Mouse (Mus musculus) right cerebral cortex, adult 2 months (tissue): ENCODE measurements around the gene Nomo1.
A peak's percentile ranks its signal among the peaks of the same experiment; 100 is the strongest.

ENCODE experiments used
- DNase-seq, 2 experiments: peaks; one replicate each; pipeline ENCODE4 v3.0.0; 2021 to 2022; ENCODE audit warnings: low spot score in 2 of 2

The Nomo1 gene

DNA sequence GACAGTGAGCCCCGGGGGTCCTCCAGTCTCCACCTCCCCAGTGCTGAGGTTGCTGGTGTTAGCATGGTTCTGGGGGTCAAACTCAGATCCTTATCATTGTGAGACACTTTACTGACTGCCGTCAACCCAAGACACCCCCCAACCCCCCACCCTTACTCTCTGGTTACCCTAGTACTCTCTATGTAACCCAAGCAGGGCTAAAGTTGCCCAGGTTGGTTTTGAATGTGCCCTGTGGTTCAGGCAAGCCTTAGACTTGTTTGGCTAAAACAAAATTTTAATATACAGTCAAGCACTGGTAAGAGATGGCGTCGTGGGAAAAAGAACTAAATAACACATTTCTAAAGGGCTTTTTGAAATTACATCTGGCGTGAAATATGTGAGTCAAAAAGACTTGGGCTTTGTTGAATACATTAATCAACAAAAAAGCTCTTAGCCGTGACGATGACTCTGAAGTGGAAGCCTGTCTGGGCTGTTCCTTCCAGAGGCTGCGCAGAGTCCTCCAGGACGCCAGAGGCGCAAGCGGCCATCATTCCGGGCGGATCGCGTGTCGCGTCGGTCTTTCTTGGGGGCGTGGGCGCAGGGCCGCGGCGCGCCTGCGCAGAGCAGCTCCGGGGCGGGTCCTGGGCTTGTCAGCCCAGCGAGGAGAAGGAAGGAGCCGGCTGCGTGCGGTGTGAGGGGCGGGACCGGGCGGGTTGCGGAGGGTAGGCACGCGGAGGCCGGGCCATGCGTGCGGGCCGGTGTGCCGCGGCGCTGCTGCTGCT is at the start of gene Nomo1:
Gene Nomo1 (plus strand): TSS at position 590 of the 761 bp plus-strand sequence.
- DNase-seq: peak; percentile 95 to 99

GRCm38 (mm10) chr7:45986893-45987292 is 46.6 kb upstream of the Nomo1 start:
- DNase-seq: no peak

GRCm38 (mm10) chr7:45988344-45988743 is 45.2 kb upstream of the Nomo1 start:
- no peak for DNase-seq

- DNase-seq: no peak
Observed at GRCm38 (mm10) chr7:45992470-45992869, 41.0 kb upstream of the Nomo1 start.

DNA sequence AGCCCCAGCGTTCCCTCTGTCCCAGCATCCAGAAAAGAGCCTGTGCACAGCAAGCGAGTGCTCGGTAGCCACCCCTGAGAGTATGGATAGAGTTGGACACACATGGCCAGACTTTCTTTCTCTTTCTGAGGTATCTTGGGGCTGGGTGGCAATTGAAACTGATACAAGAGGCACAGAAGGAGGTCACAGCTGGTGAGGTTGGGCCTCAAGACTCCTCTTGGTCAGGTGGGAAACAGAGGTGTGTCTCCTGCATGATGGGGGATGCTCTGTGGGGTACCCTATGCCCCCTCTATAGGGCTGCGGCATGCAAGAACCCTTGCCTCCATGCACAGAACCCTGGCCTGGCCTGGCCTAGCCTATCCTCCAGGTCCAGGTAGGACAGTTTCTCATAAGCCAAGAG is 32.9 kb upstream of the Nomo1 start:
- DNase-seq: no peak

- DNase-seq: no peak
Observed at GRCm38 (mm10) chr7:46002748-46003147, 30.8 kb upstream of the Nomo1 start.

GRCm38 (mm10) chr7:46009578-46009977 is 23.9 kb upstream of the Nomo1 start:
- peak; percentile 80 to 86 for DNase-seq

DNA sequence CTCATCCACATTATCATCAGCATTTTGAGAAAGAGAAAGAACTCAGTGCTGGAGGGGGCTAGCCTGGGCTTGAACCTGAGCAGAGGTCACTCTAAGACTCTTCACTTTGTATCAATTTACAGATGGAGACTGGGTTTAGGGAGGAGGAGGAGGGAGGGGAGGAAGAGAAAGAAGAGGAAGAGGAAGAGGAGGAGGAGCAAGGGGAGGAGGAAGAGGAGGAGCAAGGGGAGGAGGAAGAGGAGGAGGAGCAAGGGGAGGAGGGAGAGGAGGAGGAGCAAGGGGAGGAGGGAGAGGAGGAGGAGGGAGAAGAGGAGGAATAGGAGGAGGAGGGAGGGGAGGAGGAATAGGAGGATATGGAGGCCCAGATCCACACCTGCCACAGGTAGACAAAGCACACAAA is 21.4 kb upstream of the Nomo1 start:
- no peak for DNase-seq

DNA sequence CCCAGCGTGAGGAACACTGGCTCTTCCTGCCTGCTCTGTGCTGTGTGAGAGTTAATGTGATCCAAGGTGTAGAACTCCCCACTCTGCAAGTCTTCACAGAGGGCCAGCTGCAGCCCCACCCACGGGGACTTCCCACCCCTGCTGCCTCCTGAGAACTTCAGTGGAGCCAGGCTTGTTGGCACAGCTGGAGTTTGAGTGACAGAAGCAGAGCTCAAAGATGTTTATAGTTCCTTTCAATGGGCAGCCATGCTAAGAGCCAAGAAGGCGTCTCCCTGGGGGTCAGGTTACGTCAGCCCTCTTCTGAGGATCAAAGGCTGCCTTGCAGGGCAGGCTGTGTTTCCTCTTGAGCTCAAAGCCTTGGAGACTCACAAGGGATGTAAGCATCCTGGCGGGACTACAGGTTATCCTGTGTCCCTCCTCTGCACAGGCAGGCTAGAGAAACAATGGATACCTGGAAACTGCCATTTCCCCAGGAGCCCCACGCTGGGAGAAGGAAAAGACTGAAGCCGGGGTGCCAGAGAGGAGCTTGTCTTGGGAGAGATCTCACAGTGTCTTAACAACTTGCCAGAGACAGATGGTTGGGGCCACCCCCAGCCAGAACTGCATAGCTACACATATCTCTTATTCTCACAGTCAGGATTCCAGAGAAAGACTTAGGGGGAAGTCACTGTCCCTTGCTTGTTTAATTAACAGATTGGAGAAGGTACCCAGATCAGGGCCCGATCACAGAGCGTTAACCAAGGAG is 20.1 kb upstream of the Nomo1 start:
- peak; percentile 52 for DNase-seq

DNA sequence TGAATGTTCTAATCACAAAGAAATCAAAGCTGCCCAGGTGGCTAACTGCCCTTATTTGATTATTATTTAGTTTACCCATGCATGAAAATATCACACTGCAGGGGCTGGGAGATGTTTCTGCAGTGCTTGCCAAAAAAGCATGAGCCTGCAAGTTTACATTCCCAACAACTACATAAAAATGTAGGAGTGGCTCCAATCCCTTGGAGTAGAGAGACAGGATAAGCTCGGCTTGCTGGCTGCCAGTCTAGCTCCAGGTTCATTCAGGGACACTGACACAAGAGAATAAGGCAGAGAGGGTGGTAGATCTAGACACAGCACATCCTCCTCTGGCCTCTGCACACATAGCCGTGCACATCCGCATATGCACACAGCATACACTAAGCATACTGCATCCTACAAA is 13.9 kb upstream of the Nomo1 start:
- peak in 1 of 2 experiments; percentile 18 for DNase-seq

DNA sequence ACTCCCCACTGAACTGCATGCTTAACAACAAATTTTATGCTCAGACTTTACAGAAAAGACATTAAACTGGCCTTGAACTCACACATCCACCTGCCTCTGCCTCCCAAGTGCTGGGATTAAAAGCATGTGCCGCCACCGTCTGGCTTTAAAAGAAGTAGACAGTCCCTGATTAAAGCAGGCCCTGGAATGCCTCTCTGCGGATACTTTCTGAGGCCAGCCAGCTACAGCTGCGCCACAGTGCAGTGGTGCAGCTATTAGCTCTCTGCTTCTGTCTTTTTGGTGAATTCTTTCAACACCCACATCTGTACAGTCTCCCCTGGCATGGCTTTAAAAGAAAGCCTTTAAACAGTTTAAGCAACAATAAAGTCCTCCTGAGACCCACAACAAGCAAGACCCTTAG is 11.5 kb upstream of the Nomo1 start:
- DNase-seq: no peak

- DNase-seq: no peak
Observed at GRCm38 (mm10) chr7:46025436-46025835, 8.1 kb upstream of the Nomo1 start.

DNA sequence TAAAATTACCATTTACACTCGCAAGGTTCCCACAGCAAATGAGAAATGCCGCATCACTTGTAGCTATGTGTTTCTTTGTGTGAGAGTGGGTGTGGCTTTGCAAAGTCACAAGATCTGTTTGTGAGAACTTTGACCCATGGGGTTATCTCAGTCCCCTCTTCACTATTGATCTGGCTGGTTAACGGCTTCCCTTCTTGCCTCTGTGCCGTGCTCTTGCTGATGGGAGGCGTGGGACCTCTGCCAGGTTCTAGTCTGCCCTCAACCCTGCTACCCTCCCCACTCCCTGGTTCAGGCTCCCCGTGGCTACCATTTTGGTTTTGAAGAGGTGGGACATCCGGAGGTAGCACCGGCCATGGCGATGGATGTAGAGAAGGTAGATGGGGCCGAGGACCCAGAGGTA is 4.8 kb upstream of the Nomo1 start:
- no peak for DNase-seq

DNA sequence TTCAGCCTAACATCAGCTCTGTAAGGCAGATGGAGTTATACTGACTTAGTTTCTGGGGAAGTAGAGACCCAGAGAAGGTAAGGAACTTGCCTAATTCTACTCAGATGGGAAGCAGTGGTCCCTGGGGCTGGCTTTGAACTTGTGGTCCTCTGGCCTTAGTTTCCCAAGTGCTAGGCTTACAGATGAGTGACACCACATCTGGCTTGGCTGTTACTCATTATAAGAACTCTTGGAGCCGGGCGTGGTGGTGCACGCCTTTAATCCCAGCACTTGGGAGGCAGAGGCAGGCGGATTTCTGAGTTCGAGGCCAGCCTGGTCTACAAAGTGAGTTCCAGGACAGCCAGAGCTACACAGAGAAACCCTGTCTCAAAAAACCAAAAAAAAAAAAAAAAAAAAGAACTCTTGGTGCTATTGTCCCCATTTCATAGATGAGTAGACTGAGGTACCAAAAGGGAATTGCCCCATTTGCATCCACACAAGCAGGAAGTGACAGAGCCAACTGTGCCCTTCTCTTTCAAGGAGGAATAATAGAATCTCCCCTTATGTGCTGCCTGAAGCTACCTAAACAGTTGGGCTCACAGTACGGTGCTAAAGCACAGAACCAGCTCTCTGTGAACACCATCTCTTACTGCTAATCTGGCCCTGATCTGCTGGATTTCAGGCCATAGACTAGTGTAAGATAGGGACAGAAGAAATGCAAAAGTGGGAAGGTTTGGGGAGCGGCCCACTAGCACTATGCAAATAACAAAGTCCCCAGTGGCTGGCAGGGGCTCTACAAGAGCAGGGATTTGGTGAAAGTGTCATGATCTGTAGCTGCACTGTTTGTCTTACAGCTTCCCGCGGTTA is 4.0 kb upstream of the Nomo1 start:
- no peak for DNase-seq

GRCm38 (mm10) chr7:46030145-46030488 is 3.4 kb upstream of the Nomo1 start, which contains the start of gene Abcc6:
TSS of gene Abcc6 (minus strand) at chr7:46030302.
- DNase-seq: no peak

- no peak for DNase-seq
Observed at GRCm38 (mm10) chr7:46031075-46031474, 2.4 kb upstream of the Nomo1 start.

- no peak for DNase-seq
Observed at GRCm38 (mm10) chr7:46033870-46034337, 406 bp downstream of the Nomo1 start.

DNA sequence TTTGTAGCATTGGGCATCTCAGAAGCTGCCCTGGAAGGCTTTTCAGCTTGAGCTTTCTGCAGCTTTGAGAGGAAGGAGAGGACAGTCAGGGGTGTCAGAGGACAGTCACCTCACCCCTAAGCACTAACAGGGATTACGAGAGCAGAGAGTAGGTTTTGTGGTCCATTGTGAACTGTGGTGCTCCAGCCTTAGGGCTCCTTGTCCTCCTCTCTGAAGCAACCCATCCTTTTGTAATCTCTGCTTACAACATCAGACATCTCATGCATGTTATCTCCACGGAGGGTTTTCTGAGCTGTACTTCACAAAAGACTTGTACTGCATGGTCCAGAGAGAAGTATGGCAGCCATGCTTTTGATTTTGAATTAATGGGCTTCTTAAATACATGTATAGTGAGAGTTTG is 1.5 kb downstream of the Nomo1 start:
- DNase-seq: no peak

GRCm38 (mm10) chr7:46035468-46035867 is 2.0 kb downstream of the Nomo1 start:
- no peak for DNase-seq

GRCm38 (mm10) chr7:46037433-46037832 is 3.9 kb downstream of the Nomo1 start:
- no peak for DNase-seq

DNA sequence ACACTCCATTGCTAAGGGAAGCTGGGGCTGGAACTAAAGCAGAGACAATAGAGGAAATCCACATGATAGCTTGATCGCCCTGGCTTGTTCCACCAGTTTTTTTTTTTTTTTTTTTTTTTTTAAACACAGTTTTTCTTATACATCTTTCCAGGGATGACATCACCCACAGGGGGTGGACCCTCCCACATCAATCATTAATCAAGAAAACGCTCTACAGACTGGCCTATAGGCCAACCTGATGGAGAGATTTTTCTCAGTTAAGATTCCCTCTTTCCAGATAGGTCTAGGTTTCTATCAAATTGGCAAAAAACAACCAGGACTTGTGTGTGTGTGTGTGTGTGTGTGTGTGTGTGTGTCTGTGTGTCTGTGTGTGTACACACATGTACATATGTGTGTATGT is 6.4 kb downstream of the Nomo1 start:
- no peak for DNase-seq

DNA sequence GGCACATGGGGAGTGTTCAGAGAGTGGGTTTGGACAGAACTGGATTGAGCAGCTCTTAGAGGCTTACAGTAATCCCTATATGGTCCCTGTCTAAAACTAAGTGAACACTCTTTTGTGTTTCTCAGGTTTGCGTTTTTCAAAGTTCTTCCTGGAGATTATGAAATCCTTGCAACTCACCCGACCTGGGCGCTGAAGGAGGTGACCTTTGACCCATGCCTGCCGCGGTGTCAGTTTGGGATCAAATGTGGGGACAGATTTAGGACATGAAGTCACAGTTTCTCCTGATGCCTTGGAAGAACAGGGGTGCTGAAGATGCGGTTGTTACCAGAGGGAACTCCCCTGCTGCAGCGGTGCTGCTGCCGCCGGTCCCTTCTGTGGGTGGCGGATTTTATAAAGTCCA is 10.6 kb downstream of the Nomo1 start:
- no peak for DNase-seq
